Mouse (Mus musculus): ENCODE measurements at regions not wholly inside any gene's neighbourhood (a gene's known extent, or its start where the extent isn't known, plus 50 kb on each side); places are given as distances from the start of the nearest gene placed in this dataset.

DNA sequence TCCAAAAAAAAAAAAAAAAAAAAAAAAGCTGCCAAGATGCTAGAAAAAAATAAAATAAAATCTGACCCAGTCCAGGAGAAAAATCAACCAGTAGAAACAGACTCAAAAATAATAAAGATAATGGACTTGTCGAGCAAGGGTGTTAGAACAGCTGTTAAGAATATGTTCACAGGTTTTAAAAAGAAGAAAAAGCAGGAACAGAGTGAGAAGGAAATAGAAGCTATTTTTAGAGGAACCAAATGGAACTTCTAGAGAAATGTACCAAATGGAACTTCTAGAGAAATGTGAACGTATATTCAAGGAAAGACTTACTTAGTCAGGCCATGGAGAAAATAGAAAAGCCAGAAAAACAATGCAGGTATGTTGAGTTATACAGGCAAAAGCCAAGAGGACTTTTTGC is 662.4 kb upstream of the Jmjd1c start:
- no peak for ATAC-seq (replicated peaks; ENCODE audit: poor library complexity)

DNA sequence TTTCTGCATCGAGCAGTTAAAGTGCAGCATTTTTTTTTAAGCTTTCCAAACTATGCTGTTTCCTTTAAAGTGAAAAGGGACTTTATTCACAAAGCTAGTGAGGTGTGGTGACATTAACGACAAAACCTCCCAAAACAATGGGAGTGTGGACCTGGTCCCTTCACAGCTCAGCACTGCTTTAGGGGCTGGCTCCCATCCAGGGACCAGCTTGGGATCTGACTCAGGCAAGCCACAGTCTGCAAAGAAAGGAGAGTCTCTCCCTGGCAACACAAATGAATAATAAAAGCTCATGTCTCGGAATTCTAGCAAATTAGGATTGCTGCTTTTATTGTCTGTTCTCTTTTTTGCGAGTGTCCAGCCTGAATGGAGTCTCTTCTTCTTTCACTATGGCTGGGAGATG is 625.2 kb upstream of the Jmjd1c start:
- ATAC-seq (replicated peaks; ENCODE audit: poor library complexity) = no peak

DNA sequence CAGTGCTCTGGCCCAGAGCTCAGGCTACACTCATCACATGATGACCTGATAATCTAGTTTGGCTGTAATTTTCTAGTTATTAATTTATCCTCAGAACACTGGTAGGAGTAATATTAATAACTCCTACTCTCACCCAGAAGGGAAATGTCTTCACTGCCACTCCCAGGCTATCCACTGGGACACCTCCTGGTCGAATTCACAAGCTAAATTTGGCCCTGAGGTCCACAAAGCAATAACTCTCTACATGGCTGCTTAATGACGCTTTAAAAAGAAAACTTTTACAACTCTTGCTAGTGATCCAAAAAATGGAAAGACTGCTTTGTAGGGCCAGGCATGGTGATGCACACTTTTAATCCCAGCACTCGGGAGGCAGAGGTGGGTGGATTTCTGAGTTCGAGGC is 623.9 kb upstream of the Jmjd1c start:
- no peak for ATAC-seq (replicated peaks; ENCODE audit: poor library complexity)

DNA sequence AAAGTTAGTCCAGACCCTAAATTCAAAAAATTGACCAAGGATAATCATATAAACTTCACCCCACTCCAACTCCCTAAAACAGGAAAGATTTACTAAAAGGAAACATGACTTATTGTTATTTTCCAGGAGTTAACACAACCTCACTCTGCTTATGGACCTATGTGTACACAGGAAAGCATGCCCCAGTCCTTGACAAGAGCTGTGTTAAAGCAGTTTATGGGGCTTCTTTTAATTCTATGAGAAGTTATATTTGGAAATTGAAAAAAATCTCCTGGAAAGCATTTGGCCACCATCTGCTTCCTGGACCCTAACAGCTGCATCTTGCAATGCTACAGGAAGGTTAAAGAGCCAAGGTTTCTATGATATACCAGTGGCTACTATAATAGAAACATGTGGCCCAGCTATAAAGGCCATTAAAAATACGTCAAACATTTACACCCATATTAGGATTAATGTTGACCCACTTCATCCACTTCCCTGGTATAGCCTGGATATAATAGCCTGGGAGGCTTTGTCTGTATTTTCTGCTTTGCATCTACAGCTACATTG is 620.7 kb upstream of the Jmjd1c start:
- no peak for ATAC-seq (replicated peaks; ENCODE audit: poor library complexity)

DNA sequence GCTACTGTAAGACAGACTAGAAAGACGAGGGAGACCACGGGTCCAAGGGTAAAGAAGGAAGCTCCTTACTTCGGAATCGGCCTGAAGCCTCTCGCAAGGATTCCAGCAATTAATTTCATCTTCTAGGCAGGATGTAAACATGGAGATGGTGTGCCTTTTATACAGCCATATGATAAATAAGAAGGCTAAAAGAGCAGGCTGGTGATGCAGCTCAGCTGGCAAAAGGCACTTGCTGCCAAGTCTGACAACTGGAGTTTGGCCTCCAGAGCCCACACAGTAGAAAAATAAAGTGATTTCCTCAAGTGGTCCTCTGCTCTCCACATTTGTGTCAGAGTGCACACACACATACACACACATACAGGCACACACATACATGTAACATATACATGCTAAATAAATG is 605.1 kb upstream of the Jmjd1c start:
- no peak for ATAC-seq (replicated peaks; ENCODE audit: poor library complexity)

DNA sequence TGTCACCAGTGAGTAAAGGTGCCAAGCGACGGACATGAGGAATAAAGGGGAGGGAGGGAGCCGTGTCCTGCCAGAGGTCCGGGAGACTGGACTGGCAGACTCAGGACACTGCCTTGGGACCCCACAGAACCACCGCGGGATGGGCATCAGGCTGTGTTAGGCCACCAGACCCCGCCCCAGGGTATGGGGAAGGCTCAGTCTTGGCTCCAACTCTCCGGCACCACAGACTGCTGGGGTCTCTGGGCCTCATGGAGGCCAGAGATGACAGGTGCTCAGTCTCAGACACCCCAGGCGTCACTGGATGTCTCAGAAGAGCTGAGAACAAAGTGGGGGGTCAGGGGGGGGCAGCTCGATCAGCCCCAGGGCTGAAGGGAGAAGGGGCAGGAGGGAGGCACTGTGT is 604.1 kb upstream of the Jmjd1c start:
- ATAC-seq (replicated peaks; ENCODE audit: poor library complexity) = no peak

DNA sequence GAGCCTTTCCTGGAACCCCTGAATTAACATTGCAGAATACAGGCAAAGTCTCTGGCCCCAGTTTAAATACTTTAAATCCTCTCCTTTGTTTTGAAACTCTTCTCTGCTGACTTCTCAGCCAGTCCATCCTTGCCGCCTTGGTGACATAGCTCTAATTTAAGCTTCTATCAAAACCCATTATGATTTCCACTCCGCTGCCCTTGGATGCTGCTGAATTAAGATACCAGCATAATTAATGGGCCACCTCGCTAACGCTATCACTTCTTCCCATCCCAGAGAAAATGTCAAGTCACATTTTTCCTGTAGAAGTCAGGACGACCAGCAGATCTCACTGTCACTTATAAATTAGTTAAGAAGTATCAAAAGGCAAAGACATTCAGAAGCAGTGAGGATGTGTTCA is 556.1 kb upstream of the Jmjd1c start:
- no peak for ATAC-seq (replicated peaks; ENCODE audit: poor library complexity)

DNA sequence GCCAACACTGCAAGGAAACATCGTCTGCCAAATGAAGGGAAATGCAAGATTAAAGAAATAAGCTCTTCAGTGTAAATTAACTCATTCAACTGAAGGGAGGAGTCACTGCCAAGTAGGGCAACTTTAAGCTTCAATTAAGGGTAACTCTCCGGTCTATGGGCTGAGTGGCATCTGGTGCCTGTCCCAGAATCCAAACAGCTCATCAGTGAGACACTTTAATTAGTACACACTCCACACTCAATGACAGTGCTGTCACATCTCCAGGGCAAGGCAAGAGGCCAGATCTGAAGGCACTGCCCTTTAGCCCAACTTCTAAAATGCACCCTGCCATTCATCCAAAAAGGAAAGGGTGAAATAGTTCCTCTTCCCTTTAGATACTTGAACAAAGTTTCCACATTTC is 549.3 kb upstream of the Jmjd1c start:
- ATAC-seq (replicated peaks; ENCODE audit: poor library complexity) = no peak

DNA sequence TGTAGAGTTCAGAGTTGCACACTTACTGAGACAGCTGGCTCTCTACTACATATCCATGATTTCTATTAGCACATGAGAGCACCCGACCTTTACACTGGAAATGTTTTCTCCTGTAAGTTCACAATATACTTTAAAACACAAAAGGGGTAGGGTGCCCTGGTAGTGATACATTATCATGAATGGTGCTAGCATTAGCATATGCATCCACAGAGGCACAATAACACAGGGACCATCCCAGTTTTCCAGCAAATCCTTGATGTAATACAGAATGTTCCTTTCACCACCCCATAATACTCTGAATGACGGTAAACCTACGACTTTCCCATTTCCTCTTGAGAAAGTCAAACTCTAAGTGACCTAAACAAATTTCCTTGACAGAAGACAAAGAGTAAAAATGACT is 548.3 kb upstream of the Jmjd1c start:
- no peak for ATAC-seq (replicated peaks; ENCODE audit: poor library complexity)

DNA sequence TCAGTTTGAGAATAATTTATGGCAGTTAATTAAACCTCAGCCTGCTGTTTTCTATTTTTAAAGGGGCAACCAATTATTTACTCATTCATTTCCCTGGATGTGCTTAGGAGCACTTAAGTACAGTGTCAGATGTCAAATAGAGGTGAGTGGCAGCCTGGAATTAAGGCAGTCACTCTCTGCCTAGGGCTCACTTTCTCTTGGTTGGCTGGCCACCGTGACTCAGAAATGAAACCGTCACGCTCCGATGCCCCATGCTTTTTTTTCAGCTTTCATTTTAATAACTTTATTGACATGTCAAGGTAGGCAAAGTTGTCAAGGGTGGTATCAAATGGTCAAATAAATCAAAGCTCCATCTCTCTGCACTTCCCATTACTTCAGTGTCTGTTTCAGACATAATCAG is 547.9 kb upstream of the Jmjd1c start:
- no peak for ATAC-seq (replicated peaks; ENCODE audit: poor library complexity)

DNA sequence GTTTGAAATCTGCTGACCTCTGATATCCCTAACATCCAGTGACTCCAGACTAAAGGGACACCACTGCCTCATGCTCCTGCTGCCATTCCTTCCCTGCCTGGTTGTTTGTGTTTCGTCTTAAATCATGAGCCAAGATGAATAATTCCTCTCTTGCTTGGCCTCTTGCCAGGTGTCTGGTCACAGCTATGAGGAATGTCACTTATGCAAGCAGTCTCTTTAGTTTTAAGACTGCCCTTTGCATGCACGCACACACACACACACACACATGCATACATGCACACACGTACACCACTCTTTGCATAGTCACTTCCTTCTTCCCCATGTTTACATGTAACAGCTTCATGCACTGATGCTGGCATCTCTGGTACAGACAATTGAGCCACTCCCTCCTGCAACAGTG is 543.0 kb upstream of the Jmjd1c start:
- ATAC-seq (replicated peaks; ENCODE audit: poor library complexity) = no peak

DNA sequence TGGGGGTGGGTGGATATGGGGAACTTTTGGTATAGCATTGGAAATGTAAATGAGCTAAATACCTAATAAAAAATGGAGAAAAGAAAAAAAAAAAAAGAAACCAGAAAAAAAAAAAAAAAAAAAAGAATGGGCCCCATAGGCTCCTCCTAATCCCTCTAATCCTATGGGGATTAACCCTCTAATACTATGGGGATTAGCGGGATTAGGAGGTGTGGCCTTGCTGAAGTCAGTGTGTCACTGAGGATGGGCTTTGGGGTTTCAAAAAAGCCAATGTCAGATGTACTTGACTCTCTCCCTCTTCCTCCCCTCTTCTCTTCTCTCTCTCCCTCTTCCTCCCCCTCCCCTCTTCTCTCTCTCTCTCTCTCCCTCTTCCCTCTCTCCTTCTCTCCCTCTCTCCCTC is 541.7 kb upstream of the Jmjd1c start:
- no peak for ATAC-seq (replicated peaks; ENCODE audit: poor library complexity)

DNA sequence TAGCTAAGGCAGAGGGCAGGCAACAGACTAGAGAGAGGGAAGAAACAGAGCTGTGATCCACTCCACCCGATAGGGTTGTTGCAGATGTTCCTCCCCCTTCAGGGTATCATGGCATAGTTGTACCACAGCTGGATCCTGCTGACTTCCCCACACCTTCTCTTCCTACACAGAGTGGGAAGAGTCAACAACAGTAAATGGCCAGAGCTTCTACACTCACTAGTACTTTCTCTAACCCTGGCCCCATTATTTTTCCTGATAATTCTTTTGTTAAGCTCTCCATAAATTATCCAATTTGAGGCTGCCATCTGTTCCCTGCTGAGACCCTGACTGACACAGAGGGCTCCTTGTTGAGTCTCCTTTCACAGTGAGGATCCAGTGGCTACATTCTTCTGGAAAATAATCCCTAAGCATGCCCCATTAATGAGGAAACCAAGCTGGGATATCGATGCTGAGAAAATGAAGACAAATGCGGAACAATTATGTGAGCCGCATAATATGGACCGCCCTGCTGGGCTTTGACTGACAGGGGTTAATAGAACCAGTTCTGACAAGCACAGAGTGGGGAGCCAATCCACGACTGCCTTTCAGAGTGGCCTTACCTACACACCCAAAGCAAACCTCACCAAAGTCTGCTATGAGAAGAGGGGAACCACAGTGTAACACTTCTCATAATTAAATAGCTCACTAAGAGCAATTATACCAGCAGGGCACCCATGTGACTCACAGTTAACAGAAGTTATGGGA is 537.7 kb upstream of the Jmjd1c start:
- no peak for ATAC-seq (replicated peaks; ENCODE audit: poor library complexity)

DNA sequence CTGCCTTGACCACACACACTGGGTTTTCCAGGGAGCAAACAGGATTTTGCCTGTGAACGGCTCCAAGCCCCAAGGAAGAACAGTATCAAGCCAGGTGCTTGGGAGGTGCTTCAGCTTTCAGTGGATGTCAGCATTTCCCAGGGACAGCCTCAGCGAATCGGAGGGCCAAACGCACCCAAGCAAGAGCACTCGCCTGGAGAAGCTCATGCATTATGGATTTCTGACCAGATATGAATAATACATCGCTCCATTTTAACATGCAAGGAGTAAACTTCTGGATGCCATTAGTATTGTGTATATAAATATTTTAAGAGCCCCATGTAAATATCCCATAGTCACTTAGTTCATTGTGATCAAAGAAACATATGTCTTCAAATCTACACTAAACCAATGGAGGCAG is 530.6 kb upstream of the Jmjd1c start:
- no peak for ATAC-seq (replicated peaks; ENCODE audit: poor library complexity)

DNA sequence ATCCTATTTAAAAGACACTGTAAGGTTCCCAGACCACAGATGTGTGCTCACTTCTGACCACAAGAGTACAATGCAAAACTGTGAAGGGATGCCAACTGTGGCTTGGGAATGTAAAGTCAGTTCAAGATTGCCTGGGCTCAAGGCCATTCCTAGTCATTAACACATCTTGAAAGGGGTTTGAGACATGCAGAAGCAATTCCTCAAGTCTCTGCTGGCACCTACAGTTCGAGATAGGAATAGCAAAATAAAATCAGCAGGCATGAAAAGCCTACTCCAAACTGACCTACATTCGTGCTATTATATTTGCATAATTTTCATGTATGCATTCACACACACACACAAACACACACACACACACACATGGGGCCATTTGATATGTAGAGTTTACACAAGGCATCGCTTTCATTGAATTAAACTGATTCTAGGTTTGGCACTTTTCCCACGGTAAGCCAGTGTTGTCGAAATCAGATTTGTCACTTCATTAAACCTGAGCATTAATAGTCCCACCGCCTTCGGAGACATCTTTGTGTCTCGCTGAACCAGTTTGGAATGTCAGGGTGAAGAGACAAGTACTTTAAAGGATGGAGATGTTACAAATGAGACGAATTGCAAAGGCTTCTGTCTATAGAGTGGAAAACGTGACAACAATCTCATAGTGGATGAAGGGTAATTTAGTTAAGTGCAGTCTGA is 520.9 kb upstream of the Jmjd1c start:
- ATAC-seq (replicated peaks; ENCODE audit: poor library complexity) = no peak

DNA sequence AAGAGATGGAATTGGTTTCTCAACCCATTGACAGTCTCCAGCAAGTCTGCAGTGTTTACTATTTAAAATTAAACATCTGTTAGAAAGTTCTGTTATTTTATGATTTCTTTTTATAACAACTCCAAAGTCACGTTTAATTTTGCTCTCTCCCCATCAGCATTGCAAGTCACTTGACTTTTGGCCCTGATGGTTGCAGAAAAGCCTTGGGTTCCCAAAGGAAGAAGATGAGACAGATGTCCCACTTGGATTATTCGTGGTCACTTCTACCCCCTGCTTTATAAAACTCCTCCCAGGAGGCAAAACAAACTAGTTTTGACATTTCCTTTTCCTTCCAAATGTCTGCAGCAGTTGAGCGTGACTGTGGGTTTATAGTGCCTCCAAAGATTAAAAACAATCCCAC is 502.9 kb upstream of the Jmjd1c start:
- ATAC-seq (replicated peaks; ENCODE audit: poor library complexity) = no peak

DNA sequence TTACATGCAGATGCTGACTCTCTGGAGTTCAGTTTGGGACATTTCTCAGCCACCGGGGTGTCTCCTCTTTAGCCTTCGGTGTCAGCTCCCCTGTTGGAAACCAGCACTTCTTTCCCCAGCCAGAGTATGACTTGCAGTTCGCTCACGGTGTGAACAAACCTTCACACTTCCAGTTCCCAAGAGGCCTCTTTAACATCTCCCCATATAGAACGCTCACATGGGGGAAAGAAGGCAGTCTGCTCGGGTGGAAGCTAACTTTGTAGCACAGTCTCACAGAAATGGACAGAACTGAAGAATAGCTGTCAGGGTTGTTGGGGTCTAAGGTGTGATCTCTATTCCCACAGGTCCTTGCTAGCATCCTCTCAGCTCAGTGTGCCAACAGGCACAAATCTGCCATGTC is 502.4 kb upstream of the Jmjd1c start:
- ATAC-seq (replicated peaks; ENCODE audit: poor library complexity) = no peak

DNA sequence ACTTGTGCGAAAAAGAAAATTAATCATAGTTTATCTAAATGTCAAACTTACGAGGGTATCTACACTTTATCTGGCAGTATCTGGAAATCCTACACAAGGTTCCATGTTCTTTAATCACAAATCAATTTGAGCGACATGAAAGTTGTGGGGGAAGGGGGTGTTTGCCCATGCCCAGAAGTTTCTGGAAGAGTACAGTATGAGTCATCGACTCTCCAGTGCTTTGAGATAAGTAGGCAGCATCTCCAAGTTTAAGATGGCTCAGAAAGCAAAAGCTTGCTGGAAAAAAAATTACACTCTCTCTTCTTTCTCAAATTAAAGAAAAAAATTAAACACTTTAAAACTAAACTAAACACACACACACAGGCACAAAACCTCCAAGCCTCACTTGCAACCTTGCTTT is 498.0 kb upstream of the Jmjd1c start:
- ATAC-seq (replicated peaks; ENCODE audit: poor library complexity) = no peak

DNA sequence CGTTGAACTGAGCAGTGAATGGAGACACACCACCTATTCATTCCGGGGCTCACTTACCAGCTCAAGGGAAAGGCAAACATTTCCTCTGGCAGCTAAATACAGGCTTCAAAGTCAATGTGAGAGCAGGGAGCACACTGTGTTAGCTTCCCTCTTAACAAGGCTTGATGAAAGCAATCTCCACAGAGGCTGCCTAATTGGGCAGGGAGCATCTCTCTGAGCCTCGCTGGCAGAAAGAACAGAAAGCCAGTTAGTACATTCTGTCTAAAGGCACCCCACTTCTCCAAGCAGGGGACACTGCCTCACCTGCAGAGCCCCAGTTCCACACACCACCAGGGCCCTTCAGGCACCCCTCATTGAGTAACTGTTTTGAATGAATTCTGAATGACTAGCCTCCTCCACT is 488.8 kb upstream of the Jmjd1c start:
- ATAC-seq (replicated peaks; ENCODE audit: poor library complexity) = no peak

DNA sequence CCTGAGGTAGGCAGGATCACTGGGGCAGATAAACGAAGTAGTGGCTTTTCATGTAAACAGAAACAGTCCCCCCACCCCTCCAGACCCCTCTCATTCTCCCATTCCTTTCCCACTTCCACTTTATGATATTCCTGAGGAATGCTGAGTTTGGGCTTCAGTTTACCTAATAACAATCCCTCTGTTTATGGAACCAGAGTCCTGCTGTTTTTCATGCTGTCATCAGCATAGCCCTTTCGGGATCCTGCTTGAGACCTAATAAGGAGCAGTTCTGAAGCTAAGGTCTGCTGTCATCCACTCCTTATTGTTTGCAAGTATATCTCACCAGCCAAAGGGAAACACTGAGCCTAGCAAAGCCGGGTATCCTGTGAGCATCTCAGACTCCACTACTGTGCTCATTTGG is 479.6 kb upstream of the Jmjd1c start:
- ATAC-seq (replicated peaks; ENCODE audit: poor library complexity) = no peak

DNA sequence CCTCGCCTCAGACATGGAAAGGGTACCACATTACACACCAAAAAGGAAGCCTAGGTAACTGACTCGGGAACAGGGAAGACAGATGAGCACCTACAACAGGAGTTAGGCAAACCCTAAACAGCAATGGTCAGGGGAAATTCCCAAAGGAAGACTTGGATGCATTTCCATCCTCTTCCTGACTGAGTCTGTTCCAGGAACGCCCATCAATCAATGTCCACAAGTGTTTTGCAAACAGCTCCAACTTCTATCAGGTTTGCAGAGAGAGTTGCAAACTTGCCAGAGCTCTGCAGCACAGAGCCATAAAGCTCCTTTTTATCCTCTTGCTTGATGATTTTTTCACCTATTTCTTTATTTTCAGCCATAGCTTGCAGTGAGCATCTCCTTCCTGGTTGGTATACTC is 464.9 kb upstream of the Jmjd1c start:
- no peak for ATAC-seq (replicated peaks; ENCODE audit: poor library complexity)
